Mouse (Mus musculus): Measurements from ENCODE around the gene Nalcn.

DNA sequence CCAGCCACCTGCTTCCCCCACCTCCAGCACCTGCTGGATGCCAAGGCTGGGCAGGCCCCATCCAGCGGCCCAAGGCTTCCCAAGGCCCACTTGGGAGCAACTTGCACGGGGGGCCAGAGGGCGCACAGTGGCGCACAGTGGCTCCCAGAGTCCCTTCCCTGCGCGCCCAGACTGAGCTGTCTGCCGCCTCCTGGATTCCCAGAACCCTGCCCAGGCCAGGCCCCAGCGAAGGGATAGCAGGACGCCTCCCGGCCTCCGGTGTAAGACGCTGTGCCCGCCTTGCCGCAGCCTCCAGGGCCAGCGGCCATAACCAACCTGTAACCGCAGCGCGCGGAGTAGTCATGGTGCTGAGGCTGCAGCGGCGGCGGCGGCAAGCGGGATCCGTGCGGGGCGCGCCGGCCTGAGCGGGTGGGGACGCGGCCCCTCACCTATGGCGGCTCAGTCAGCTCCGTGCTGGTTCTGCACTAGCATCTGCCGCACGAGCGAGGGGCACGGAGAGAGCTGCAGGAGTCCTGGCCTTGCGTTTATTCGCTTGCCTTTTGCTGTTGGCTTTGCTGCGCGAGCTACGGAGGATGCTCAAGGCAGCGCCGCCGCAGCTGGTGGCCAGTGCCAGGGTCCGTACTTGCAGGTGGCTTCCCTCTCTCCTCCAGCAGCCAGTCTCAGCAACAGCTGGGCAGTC, at the start of gene Nalcn:
- TF ChIP-seq EP300 (IDR thresholded peaks at IDR 0.05; ENCODE audit: low read depth): no peak
- TF ChIP-seq CTCF (IDR thresholded peaks at IDR 0.05; ENCODE audit: low read depth): no peak

Data from liver, embryonic 14.5 days (tissue).